Mouse (Mus musculus) liver, postnatal 0 days (tissue): ENCODE data around the gene Npm1.

Experiments
- CTCF ChIP-seq: sonication (generic); IDR thresholded peaks from 2 replicates; pipeline ENCODE4 v1.5.1; 2016; ENCODE audit warnings: antibody characterized with exemption, low read depth
- EP300 ChIP-seq: IDR thresholded peaks from 2 replicates; pipeline ENCODE4 v1.6.1; 2016; ENCODE audit warnings: antibody characterized with exemption, low read depth, mild to moderate bottlenecking

GRCm38 (mm10) chr11:33112407-33112806 lies 50.6 kb downstream of the Npm1 start:
- no peak for TF ChIP-seq CTCF
- TF ChIP-seq EP300, result no peak
